8 mouse cellular contexts compared by ENCODE assay signal in genomic region chr3:145576482-145576822, GRCm38 (mm10). TPM values are rescaled to one million over a fixed set of nuclear protein-coding genes. Genes with fewer than 3 reads are reported as not detected.
DNase-seq lines count a peak whose midpoint lies in the region; ATAC-seq and TF ChIP-seq lines count a peak whose summit lies in the region.

No protein-coding gene starts in this region.

- H3K4me1 ChIP-seq in kidney, postnatal 0 days (replicated peaks; ENCODE audit: insufficient read depth, low read length) = peaks cover 8% of the 10 kb centered on the region
- H3K4me1 ChIP-seq in embryonic facial prominence, embryonic 14.5 days (ENCODE audit: control insufficient read depth, insufficient read depth, low read length) = peaks cover 9% of the 10 kb centered on the region; the same call in 1 of the 2 replicates
- peaks cover 11% of the 10 kb centered on the region for H3K4me1 ChIP-seq in limb, embryonic 12.5 days (replicated peaks)
- H3K4me1 ChIP-seq in neural tube, embryonic 14.5 days (ENCODE audit: control insufficient read depth, insufficient read depth, low read length) = peaks cover 11% of the 10 kb centered on the region

- H3K9me3 ChIP-seq in kidney, postnatal 0 days (replicated peaks; ENCODE audit: low read length) = no peaks in the 10 kb centered on the region
- no peaks in the 10 kb centered on the region for H3K9me3 ChIP-seq in embryonic facial prominence, embryonic 14.5 days (ENCODE audit: control insufficient read depth, low read length)
- H3K9me3 ChIP-seq in limb, embryonic 12.5 days = no peaks in the 10 kb centered on the region
- no peaks in the 10 kb centered on the region for H3K9me3 ChIP-seq in neural tube, embryonic 14.5 days (ENCODE audit: control insufficient read depth, low read length)

- no peaks in the 10 kb centered on the region for H3K27me3 ChIP-seq in kidney, postnatal 0 days (ENCODE audit: insufficient read depth, low read length)
- H3K27me3 ChIP-seq in embryonic facial prominence, embryonic 14.5 days (replicated peaks; ENCODE audit: control insufficient read depth, insufficient read depth, low read length) = no peaks in the 10 kb centered on the region
- no peaks in the 10 kb centered on the region for H3K27me3 ChIP-seq in limb, embryonic 12.5 days
- no peaks in the 10 kb centered on the region for H3K27me3 ChIP-seq in neural tube, embryonic 14.5 days (ENCODE audit: control insufficient read depth, insufficient read depth, low read length)

- WGBS in kidney, postnatal 0 days = under 1% methylated on average over 11 of the region's 11 CpGs
- 0% methylated on average over 11 of the region's 11 CpGs for WGBS in embryonic facial prominence, embryonic 14.5 days
- under 1% methylated on average over 11 of the region's 11 CpGs for WGBS in limb, embryonic 12.5 days
- 0% methylated on average over 11 of the region's 11 CpGs for WGBS in neural tube, embryonic 14.5 days

- peak overlapping the region; percentile 62 for H3K9ac ChIP-seq in kidney, postnatal 0 days (ENCODE audit: low read depth, low read length)
- H3K9ac ChIP-seq in embryonic facial prominence, embryonic 14.5 days (ENCODE audit: low read depth, low read length) = peak overlapping the region; percentile 77
- peak overlapping the region; percentile 77 for H3K9ac ChIP-seq in limb, embryonic 12.5 days (replicated peaks)
- peak overlapping the region; percentile 65 for H3K9ac ChIP-seq in neural tube, embryonic 14.5 days (replicated peaks; ENCODE audit: low read depth, low read length)

- H3K27ac ChIP-seq in kidney, postnatal 0 days = peak overlapping the region; percentile 64
- H3K27ac ChIP-seq in embryonic facial prominence, embryonic 14.5 days (replicated peaks; ENCODE audit: low read depth, low read length) = peak overlapping the region; percentile 46; the same call in 1 of the 2 replicates
- 0 out of 2 replicates have a peak overlapping the region, but pooled peaks have one; percentile 50 for H3K27ac ChIP-seq in limb, embryonic 12.5 days
- peak overlapping the region; percentile 64 for H3K27ac ChIP-seq in neural tube, embryonic 14.5 days (ENCODE audit: low read depth, low read length)

- no peak for TF ChIP-seq CTCF in kidney, postnatal 0 days (IDR thresholded peaks at IDR 0.05; ENCODE audit: low read depth)

- H3K4me2 ChIP-seq in kidney, postnatal 0 days (ENCODE audit: low read length) = peak overlapping the region; percentile 85
- H3K4me2 ChIP-seq in embryonic facial prominence, embryonic 14.5 days (ENCODE audit: low read depth, low read length) = peak overlapping the region; percentile 71
- peak overlapping the region; percentile 90 for H3K4me2 ChIP-seq in limb, embryonic 12.5 days
- peak overlapping the region; percentile 92 for H3K4me2 ChIP-seq in neural tube, embryonic 14.5 days (ENCODE audit: low read depth, low read length)

- ATAC-seq in kidney, postnatal 0 days (replicated peaks; ENCODE audit: low FRiP score, low read depth) = peak; percentile 43; the same call in 1 of the 2 replicates
- ATAC-seq in embryonic facial prominence, embryonic 14.5 days (ENCODE audit: low read depth) = no peak; the same call in 1 of the 2 replicates
- ATAC-seq in limb, embryonic 12.5 days (ENCODE audit: insufficient number of reproducible peaks, insufficient read depth, low FRiP score, low TSS enrichment, low read depth) = peak; percentile 45
- no peak; the same call in 1 of the 2 replicates for ATAC-seq in neural tube, embryonic 14.5 days (ENCODE audit: low read depth)

- H3K36me3 ChIP-seq in kidney, postnatal 0 days (ENCODE audit: insufficient read depth, low read length) = 0 out of 2 replicates have a peak, but pooled peaks cover 5% of the 10 kb centered on the region
- H3K36me3 ChIP-seq in embryonic facial prominence, embryonic 14.5 days (ENCODE audit: control insufficient read depth, insufficient read depth, low read length) = peaks cover 38% of the 10 kb centered on the region
- H3K36me3 ChIP-seq in limb, embryonic 12.5 days = peaks cover 34% of the 10 kb centered on the region
- H3K36me3 ChIP-seq in neural tube, embryonic 14.5 days (ENCODE audit: control insufficient read depth, insufficient read depth, low read length) = peaks cover 11% of the 10 kb centered on the region

- peak overlapping the region; percentile 78 for H3K4me3 ChIP-seq in kidney, postnatal 0 days (replicated peaks; ENCODE audit: low read depth, low read length)
- H3K4me3 ChIP-seq in embryonic facial prominence, embryonic 14.5 days (ENCODE audit: low read depth, low read length) = peak overlapping the region; percentile 73
- peak overlapping the region; percentile 83 for H3K4me3 ChIP-seq in limb, embryonic 12.5 days (replicated peaks)
- H3K4me3 ChIP-seq in neural tube, embryonic 14.5 days (ENCODE audit: low read depth, low read length) = peak overlapping the region; percentile 85

- DNase-seq in kidney, postnatal 0 days (ENCODE audit: low spot score) = no peak
- no peak for DNase-seq in kidney, postnatal 14 days
- no peak for DNase-seq in embryonic facial prominence, embryonic 14.5 days (ENCODE audit: low spot score)
- DNase-seq in thymus, postnatal 25 days = no peak
- DNase-seq in urinary bladder, postnatal 25 days (ENCODE audit: low spot score) = no peak
- DNase-seq in layer of hippocampus, adult 18-20 months (ENCODE audit: low spot score in 2 of 2) = no peak

RNA-seq across cellular contexts. Expression of gene Znhit6, which starts 0.4 kb away (rescaled TPM):
- polyA plus RNA-seq in kidney, postnatal 0 days (2015; fragmentation: Nextera tagmentation; extraction: Ambion mirVana) = 28.6 and 31.8 TPM in 2 replicates
- 27.9 and 32.5 TPM in 2 replicates for polyA plus RNA-seq in embryonic facial prominence, embryonic 14.5 days (2014; fragmentation: Nextera tagmentation; extraction: Ambion mirVana)
- polyA plus RNA-seq in limb, embryonic 12.5 days (2016; fragmentation: Nextera tagmentation; extraction: Ambion mirVana) = 45.7 and 46.8 TPM in 2 replicates
- 29.9 and 32.4 TPM in 2 replicates for polyA plus RNA-seq in neural tube, embryonic 14.5 days (2014; fragmentation: Nextera tagmentation; extraction: Ambion mirVana)
- total RNA-seq in layer of hippocampus, adult 18-20 months (2021) = 10 to 100 TPM; 16.1 to 16.8 TPM

Comparison
In these comparisons a context has a peak if more than half of its experiments do, and no peak if none do; other contexts are left out.
1. ATAC-seq: peak in kidney, postnatal 0 days (single experiment) and limb, embryonic 12.5 days (single experiment); none in embryonic facial prominence, embryonic 14.5 days (single experiment) and neural tube, embryonic 14.5 days (single experiment).
2. Peak in every context shown above with its lines, with median percentiles within 50 percentile points of each other: H3K27ac ChIP-seq, H3K4me2 ChIP-seq, H3K4me3 ChIP-seq and H3K9ac ChIP-seq.